Mouse (Mus musculus) bone marrow, adult 2 months (tissue): ENCODE measurements at regions not wholly inside any gene's neighbourhood (a gene's known extent, or its start where the extent isn't known, plus 50 kb on each side); places are given as distances from the start of the nearest gene placed in this dataset.

Source experiments
- H3K27ac ChIP-seq: fragments of 200-500 bp; 2 replicates; pipeline ENCODE4 v1.5.1; 2012; ENCODE audit warnings: low read depth, mild to moderate bottlenecking, control low read depth, inconsistent platforms, low read length; ENCODE audit not compliant: control insufficient read depth, poor library complexity, insufficient read depth
- H3K4me1 ChIP-seq: fragments of 200-500 bp; 2 replicates; pipeline ENCODE4 v1.6.1; 2011; ENCODE audit warnings: low read length; ENCODE audit not compliant: control insufficient read depth, insufficient read depth
- H3K4me3 ChIP-seq: fragments of 200-500 bp; replicated peaks from 2 replicates; pipeline ENCODE3; 2011; ENCODE audit warnings: mild to moderate bottlenecking, low read depth, low read length, control low read depth; ENCODE audit not compliant: control insufficient read depth
- CTCF ChIP-seq: fragments of 200-500 bp; IDR thresholded peaks from 2 replicates; pipeline ENCODE4 v1.5.1; 2011; ENCODE audit warnings: low read length, control low read depth; ENCODE audit not compliant: control insufficient read depth, insufficient read depth
- POLR2A ChIP-seq: fragments of 200-500 bp; IDR thresholded peaks from 2 replicates; pipeline ENCODE4 v1.6.1; 2011; ENCODE audit warnings: low read depth, mild to moderate bottlenecking, control low read depth, low read length, borderline replicate concordance; ENCODE audit not compliant: control insufficient read depth
- WGBS: fragments of 180-500 bp; shearing (Covaris S2); methylation state at CpG from one replicate; pipeline ENCODE4 v1.1.7; 2018; 5-methylcytosine and 5-hydroxymethylcytosine counted together

- Histone ChIP-seq H3K27ac (no peak overlapping the region), H3K4me3 (no peak overlapping the region), H3K4me1 (no peaks in the 10 kb centered on the region)
- no peak for TF ChIP-seq CTCF
- no peak for TF ChIP-seq POLR2A
- 1% methylated on average over 37 of the region's 37 CpGs for WGBS
Measured at GRCm38 (mm10) chr9:122571402-122572059, 175.6 kb upstream of the Topaz1 start.

GRCm38 (mm10) chr9:122572060-122572835 is 174.9 kb upstream of the Topaz1 start:
- WGBS: 1% methylated on average over 68 of the region's 68 CpGs
- Histone ChIP-seq H3K4me3 (no peak overlapping the region), H3K27ac (no peak overlapping the region), H3K4me1 (no peaks in the 10 kb centered on the region)
- TF ChIP-seq CTCF (no peak), POLR2A (no peak)

DNA sequence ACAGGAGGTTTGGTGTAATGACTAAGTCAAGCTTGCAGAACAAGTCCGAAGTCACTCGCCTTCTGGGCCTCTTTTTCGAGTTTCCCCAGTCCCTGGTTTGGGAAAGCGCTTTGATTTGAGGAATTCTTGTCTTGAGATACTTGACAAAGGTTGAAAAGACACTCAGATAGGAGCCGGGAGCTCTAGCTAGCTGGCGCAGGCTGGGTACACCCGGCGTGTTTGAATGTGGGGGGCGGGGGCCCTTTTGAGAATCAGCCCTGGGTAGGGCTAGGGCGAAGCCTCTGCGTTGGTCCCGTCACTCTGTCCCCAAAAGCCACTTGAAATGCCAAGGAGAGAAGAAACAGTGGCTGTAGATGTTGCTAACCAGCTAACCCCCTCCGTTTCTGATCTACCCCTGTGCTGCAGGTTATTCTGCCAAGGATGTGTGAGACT is 174.3 kb upstream of the Topaz1 start:
- H3K4me1 ChIP-seq: no peaks in the 10 kb centered on the region
- WGBS: 6% methylated on average over 13 of the region's 13 CpGs

DNA sequence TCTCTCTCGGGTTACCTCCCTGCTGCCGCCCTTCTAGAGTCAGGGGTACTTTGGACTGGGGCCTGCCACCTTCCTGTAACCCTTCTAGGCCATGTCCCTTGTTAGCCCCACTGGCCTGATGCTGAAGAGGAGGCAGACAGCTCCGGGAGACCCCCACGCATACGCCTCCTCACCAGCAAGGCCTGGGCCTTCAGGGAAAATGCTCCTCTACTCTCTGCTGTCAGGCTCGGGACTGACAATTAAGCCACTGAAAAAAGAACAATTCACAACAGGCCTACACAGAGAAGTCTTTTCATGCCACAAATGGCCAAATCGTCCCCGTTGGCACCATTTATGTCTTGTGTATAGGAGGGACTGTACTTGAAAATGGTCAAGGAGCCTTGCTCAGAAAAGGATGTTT is 161.9 kb upstream of the Topaz1 start:
- no peak overlapping the region for H3K4me3 ChIP-seq
- TF ChIP-seq CTCF (no peak), POLR2A (no peak)
- H3K4me1 ChIP-seq: no peaks in the 10 kb centered on the region
- H3K27ac ChIP-seq: no peak overlapping the region
- WGBS: 75% methylated on average over 8 of the region's 8 CpGs

More for the DNA sequence above, 174.3 kb upstream of the Topaz1 start:
- Histone ChIP-seq H3K27ac (no peak overlapping the region), H3K4me3 (no peak overlapping the region)
- TF ChIP-seq CTCF (no peak), POLR2A (no peak)

GRCm38 (mm10) chr9:122586421-122586820 is 160.7 kb upstream of the Topaz1 start:
- Histone ChIP-seq H3K27ac (no peak overlapping the region), H3K4me1 (no peaks in the 10 kb centered on the region), H3K4me3 (no peak overlapping the region)
- 78% methylated on average over 6 of the region's 6 CpGs for WGBS
- TF ChIP-seq CTCF (no peak), POLR2A (no peak)

DNA sequence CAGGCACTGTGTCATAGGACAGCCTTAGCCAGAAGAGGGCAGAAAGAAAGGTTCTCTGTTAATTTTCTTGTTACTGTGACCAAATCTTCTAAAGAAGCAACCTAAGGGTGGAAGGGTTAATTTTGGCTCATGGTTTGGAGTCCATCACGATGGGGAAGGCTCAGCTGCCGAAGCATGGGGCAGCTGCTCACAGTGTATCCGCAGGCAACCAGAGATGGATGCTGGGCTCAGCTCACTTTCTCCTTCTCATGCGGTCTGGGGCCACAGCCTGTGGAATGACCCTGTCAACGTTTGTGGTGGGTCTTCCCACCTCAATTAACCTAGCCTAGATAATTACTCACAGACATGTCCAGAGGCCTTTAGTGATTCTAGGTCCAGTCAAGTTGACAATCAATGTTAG is 160.2 kb upstream of the Topaz1 start:
- H3K4me1 ChIP-seq: no peaks in the 10 kb centered on the region
- TF ChIP-seq POLR2A: no peak
- no peak for TF ChIP-seq CTCF
- 69% methylated on average over 5 of the region's 5 CpGs for WGBS
- no peak overlapping the region for H3K27ac ChIP-seq
- H3K4me3 ChIP-seq: no peak overlapping the region

DNA sequence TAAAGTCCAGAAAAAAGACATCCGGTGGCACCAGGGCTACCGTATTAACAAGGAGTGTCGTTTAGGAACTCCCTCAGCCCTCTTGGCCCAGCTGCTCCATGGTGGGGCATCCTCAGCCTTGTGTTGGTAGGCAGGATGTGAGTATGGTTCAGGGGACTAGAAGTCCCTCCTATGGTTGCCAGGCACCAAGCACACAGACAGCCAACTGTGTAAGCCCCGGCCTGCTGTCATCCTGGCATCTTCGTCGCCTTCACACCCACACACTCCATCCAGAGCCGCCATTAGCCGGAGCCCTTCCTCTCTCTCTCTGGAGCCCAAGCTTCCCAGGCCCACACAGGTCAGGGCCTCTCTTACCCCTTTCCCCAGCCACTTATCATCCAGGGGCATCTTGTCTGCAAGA is 158.9 kb upstream of the Topaz1 start:
- H3K27ac ChIP-seq: no peak overlapping the region
- TF ChIP-seq POLR2A (no peak), CTCF (no peak)
- 76% methylated on average over 8 of the region's 8 CpGs for WGBS

DNA sequence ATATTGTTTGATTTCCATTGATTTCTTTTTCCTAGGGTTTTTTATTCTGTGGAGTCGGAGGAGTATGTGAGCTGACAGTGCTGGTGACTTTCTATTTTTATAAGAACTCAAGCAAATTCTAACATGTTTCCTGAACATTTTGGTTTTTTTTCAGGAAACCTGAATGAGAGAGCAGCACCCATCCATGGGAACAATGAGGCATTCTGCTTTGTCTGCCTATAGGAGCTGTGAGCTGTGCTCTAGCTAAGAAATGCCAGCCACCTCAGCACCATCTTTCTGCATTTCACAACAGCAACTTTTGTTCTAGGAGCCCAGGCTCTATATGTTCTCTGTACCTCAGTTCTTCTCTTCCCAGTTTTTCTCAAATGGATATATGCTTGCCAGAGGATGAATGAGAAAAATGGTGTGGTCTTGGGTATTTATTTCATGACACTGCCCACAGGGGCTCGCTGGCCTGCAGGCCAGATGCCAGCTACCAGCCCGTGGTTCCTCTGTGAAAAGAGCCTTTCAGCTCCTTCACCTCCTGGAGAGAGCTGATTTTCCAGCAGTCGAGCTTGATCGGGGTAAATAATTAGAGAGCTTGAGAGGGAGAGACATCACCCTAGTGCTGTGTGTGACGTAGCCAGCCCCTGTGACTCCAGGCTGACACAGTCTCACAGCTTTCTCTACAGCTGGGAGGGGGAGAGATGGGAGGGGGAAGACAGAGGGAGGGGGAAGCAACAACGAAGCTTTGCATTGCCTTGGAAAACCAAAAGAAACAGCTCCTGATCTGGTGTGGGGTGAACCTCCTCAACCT is 154.1 kb upstream of the Topaz1 start:
- WGBS: 27% methylated on average over 7 of the region's 7 CpGs
- H3K4me3 ChIP-seq: no peak overlapping the region
- TF ChIP-seq POLR2A: no peak
- TF ChIP-seq CTCF: no peak
- no peak overlapping the region for H3K27ac ChIP-seq
- no peaks in the 10 kb centered on the region for H3K4me1 ChIP-seq

More for the DNA sequence above, 158.9 kb upstream of the Topaz1 start:
- Histone ChIP-seq H3K4me3 (no peak overlapping the region), H3K4me1 (no peaks in the 10 kb centered on the region)
